Mouse (Mus musculus) liver, embryonic 11.5 days (tissue): ENCODE measurements around the gene Tnk1. TPM values are rescaled to one million over a fixed set of nuclear protein-coding genes. Genes with fewer than 3 reads are reported as not detected.

Source experiments
- ATAC-seq: fragments of 200-750 bp; cut with Nextera tagmentation; replicated peaks from 2 replicates; pipeline ENCODE4 v1.8.0; 2017; ENCODE audit warnings: moderate number of reproducible peaks, mild to moderate bottlenecking, moderate TSS enrichment, moderate library complexity; ENCODE audit not compliant: low FRiP score
- DNase-seq: peaks from one replicate; pipeline ENCODE4 v3.0.0-alpha.2; 2017; ENCODE audit warnings: low spot score
- H3K27ac ChIP-seq: fragments of 300-500 bp; sonication (generic); 2 replicates; pipeline ENCODE4 v1.5.1; 2014; ENCODE audit warnings: mild to moderate bottlenecking, low read depth, low read length, control low read depth
- H3K27me3 ChIP-seq: fragments of 300-500 bp; sonication (generic); replicated peaks from 2 replicates; pipeline ENCODE4 v1.6.1; 2014; ENCODE audit warnings: low read length, mixed read lengths; ENCODE audit not compliant: control insufficient read depth, insufficient read depth
- H3K36me3 ChIP-seq: fragments of 300-500 bp; sonication (generic); 2 replicates; pipeline ENCODE4 v1.6.1; 2014; ENCODE audit warnings: mild to moderate bottlenecking, low read length, moderate library complexity, mixed read lengths; ENCODE audit not compliant: control insufficient read depth, insufficient read depth
- H3K4me1 ChIP-seq: fragments of 300-500 bp; sonication (generic); replicated peaks from 2 replicates; pipeline ENCODE4 v1.6.1; 2014; ENCODE audit warnings: low read length, mixed read lengths; ENCODE audit not compliant: control insufficient read depth, insufficient read depth
- H3K4me2 ChIP-seq: fragments of 300-500 bp; sonication (generic); 2 replicates; pipeline ENCODE4 v1.6.1; 2014; ENCODE audit warnings: mild to moderate bottlenecking, control low read depth, moderate library complexity
- H3K4me3 ChIP-seq: fragments of 300-500 bp; sonication (generic); 2 replicates; pipeline ENCODE4 v1.5.1; 2014; ENCODE audit warnings: low read depth, low read length, control low read depth
- H3K9ac ChIP-seq: fragments of 300-500 bp; sonication (generic); 2 replicates; pipeline ENCODE4 v1.6.1; 2014; ENCODE audit warnings: low read depth, low read length, control low read depth
- H3K9me3 ChIP-seq: fragments of 300-500 bp; sonication (generic); 2 replicates; pipeline ENCODE4 v1.6.1; 2016; ENCODE audit warnings: low read length, inconsistent platforms, mixed read lengths; ENCODE audit not compliant: control insufficient read depth
- WGBS: fragments of 180-500 bp; shearing (Covaris S2); extraction: QIAGEN DNeasy Blood & Tissue Kit; methylation state at CpG from one replicate; pipeline ENCODE4 v1.1.7; 2014; 5-methylcytosine and 5-hydroxymethylcytosine counted together
- polyA plus RNA-seq: library from polyadenylated mRNA; unstranded; fragments of >200 nt; fragmentation: Nextera tagmentation; extraction: Ambion mirVana; gene quantifications from 2 replicates; pipeline ENCODE4 v1.2.1, GENCODE M21; 2014

Tnk1 gene
- polyA plus RNA-seq, 1 experiment from 2014 or later, result 0.62 TPM

GRCm38 (mm10) chr11:69837952-69838713 lies 20.4 kb downstream of the Tnk1 start, which contains the start of gene Tmem256:
Gene Tmem256, plus strand, starts transcription at chr11:69838514.
- Histone ChIP-seq H3K9me3 (no peaks in the 10 kb centered on the region), H3K27me3 (peaks cover 39% of the 10 kb centered on the region), H3K9ac (peak within 1 kb of the TSS; percentile 80), H3K4me2 (peak within 1 kb of the TSS; percentile 96), H3K36me3 (no peaks in the 10 kb centered on the region; the same call in 1 of the 2 replicates), H3K27ac (peak within 1 kb of the TSS; percentile 78), H3K4me1 (peaks cover 43% of the 10 kb centered on the region), H3K4me3 (peak within 1 kb of the TSS; percentile 76)
- under 1% methylated on average over 34 of the region's 34 CpGs for WGBS
- DNase-seq (peak; percentile 95), ATAC-seq (peak; percentile 89)

- H3K4me1 ChIP-seq, result peaks cover 41% of the 10 kb centered on the region
- ATAC-seq, result peak; percentile 55
- H3K27ac ChIP-seq, result peak within 1 kb of the TSS; percentile 78
- peaks cover 40% of the 10 kb centered on the region for H3K27me3 ChIP-seq
- H3K4me2 ChIP-seq, result peak within 1 kb of the TSS; percentile 96
- no peak for DNase-seq
- no peaks in the 10 kb centered on the region for H3K9me3 ChIP-seq
- H3K36me3 ChIP-seq, result no peaks in the 10 kb centered on the region; the same call in 1 of the 2 replicates
- peak within 1 kb of the TSS; percentile 76 for H3K4me3 ChIP-seq
- peak within 1 kb of the TSS; percentile 80 for H3K9ac ChIP-seq
- WGBS, result 0% methylated on average over 32 of the region's 32 CpGs
Observed at GRCm38 (mm10) chr11:69837604-69837951, 21.0 kb downstream of the Tnk1 start, which contains the start of gene Nlgn2. Gene Nlgn2, minus strand, starts transcription at chr11:69837784.

GRCm38 (mm10) chr11:69836703-69837576 lies 21.6 kb downstream of the Tnk1 start:
- WGBS, result 3% methylated on average over 49 of the region's 52 CpGs
- H3K27ac ChIP-seq, result peak overlapping the region; percentile 62
- peaks cover 40% of the 10 kb centered on the region for H3K4me1 ChIP-seq
- H3K36me3 ChIP-seq, result no peaks in the 10 kb centered on the region; the same call in 1 of the 2 replicates
- peak overlapping the region; percentile 76 for H3K4me3 ChIP-seq
- peak overlapping the region; percentile 96 for H3K4me2 ChIP-seq
- H3K9me3 ChIP-seq, result no peaks in the 10 kb centered on the region
- DNase-seq (peak; percentile 63), ATAC-seq (no peak)
- H3K9ac ChIP-seq, result peak overlapping the region; percentile 61
- peaks cover 40% of the 10 kb centered on the region for H3K27me3 ChIP-seq

- Histone ChIP-seq H3K4me3 (peak overlapping the region; percentile 76), H3K9me3 (no peaks in the 10 kb centered on the region), H3K27me3 (peaks cover 40% of the 10 kb centered on the region), H3K36me3 (no peaks in the 10 kb centered on the region; the same call in 1 of the 2 replicates), H3K9ac (no peak overlapping the region), H3K27ac (no peak overlapping the region), H3K4me2 (peak overlapping the region; percentile 96), H3K4me1 (peaks cover 40% of the 10 kb centered on the region)
- DNase-seq (no peak), ATAC-seq (no peak)
- 9% methylated on average over 4 of the region's 4 CpGs for WGBS
Observed at GRCm38 (mm10) chr11:69835966-69836335, 22.6 kb downstream of the Tnk1 start.

- no peak for DNase-seq
- no peaks in the 10 kb centered on the region; the same call in 1 of the 2 replicates for H3K36me3 ChIP-seq
- H3K4me3 ChIP-seq, result peak overlapping the region; percentile 53; the same call in 1 of the 2 replicates
- H3K9me3 ChIP-seq, result no peaks in the 10 kb centered on the region
- no peak for ATAC-seq
- 16% methylated on average over 9 of the region's 9 CpGs for WGBS
- H3K4me2 ChIP-seq, result peak overlapping the region; percentile 96
- peaks cover 40% of the 10 kb centered on the region for H3K4me1 ChIP-seq
- no peak overlapping the region for H3K27ac ChIP-seq
- H3K9ac ChIP-seq, result no peak overlapping the region
- peaks cover 40% of the 10 kb centered on the region for H3K27me3 ChIP-seq
Observed at GRCm38 (mm10) chr11:69835326-69835965, 23.1 kb downstream of the Tnk1 start.

GRCm38 (mm10) chr11:69834001-69834549 lies 24.5 kb downstream of the Tnk1 start:
- 4% methylated on average over 43 of the region's 48 CpGs for WGBS
- Histone ChIP-seq H3K4me2 (peak overlapping the region; percentile 81), H3K27ac (no peak overlapping the region), H3K9me3 (no peaks in the 10 kb centered on the region), H3K9ac (peak overlapping the region; percentile 74), H3K4me1 (peaks cover 35% of the 10 kb centered on the region), H3K4me3 (peak overlapping the region; percentile 53), H3K27me3 (peaks cover 40% of the 10 kb centered on the region), H3K36me3 (no peaks in the 10 kb centered on the region; the same call in 1 of the 2 replicates)
- DNase-seq (peak; percentile 62), ATAC-seq (peak; percentile 13; the same call in 1 of the 2 replicates)

DNA sequence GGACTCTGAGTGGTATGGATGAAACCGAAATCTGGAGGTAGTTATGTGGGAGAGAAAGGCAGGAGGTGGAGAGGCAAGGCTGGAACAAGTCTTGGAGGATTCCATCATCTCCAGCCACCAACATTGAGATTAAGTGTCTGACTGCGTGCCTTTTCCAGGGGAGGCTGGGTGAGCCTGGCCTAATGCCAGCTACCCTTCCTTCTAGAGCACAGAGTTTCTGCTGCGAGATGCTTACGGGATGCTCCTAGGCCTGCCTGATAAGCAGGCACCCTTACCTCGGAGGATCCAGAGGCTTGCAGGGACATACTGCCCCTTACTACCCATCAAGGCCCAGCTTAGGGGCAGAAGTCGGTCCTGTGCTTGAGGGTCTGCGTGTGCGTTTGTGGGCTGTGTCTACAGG lies 25.0 kb downstream of the Tnk1 start:
- H3K9ac ChIP-seq, result peak overlapping the region; percentile 74
- H3K9me3 ChIP-seq, result no peaks in the 10 kb centered on the region
- DNase-seq (no peak), ATAC-seq (no peak)
- H3K36me3 ChIP-seq, result no peaks in the 10 kb centered on the region; the same call in 1 of the 2 replicates
- 49% methylated on average over 8 of the region's 8 CpGs for WGBS
- peaks cover 34% of the 10 kb centered on the region for H3K4me1 ChIP-seq
- peak overlapping the region; percentile 81 for H3K4me2 ChIP-seq
- no peak overlapping the region for H3K27ac ChIP-seq
- peaks cover 40% of the 10 kb centered on the region for H3K27me3 ChIP-seq
- H3K4me3 ChIP-seq, result peak overlapping the region; percentile 53

- WGBS, result 77% methylated on average over 5 of the region's 5 CpGs
- Histone ChIP-seq H3K9ac (no peak overlapping the region), H3K9me3 (no peaks in the 10 kb centered on the region), H3K4me2 (no peak overlapping the region), H3K27ac (no peak overlapping the region), H3K36me3 (peaks cover 14% of the 10 kb centered on the region), H3K4me1 (peaks cover 4% of the 10 kb centered on the region), H3K27me3 (peaks cover 8% of the 10 kb centered on the region), H3K4me3 (no peak overlapping the region)
- no peak for ATAC-seq
- DNase-seq, result no peak
Observed at GRCm38 (mm10) chr11:69828832-69829231, 29.7 kb downstream of the Tnk1 start.
